Mouse (Mus musculus) forebrain, embryonic 14.5 days (tissue): ENCODE data around the gene Fbxo8. TPM values are rescaled to one million over a fixed set of nuclear protein-coding genes. Genes with fewer than 3 reads are reported as not detected.
A peak's percentile ranks its signal among the peaks of the same experiment; 100 is the strongest.

ENCODE experiments used
- ATAC-seq: fragments of 200-750 bp; cut with Nextera tagmentation; 2 replicates; pipeline ENCODE4 v1.8.0; 2017; ENCODE audit warnings: mild to moderate bottlenecking, moderate library complexity
- DNase-seq: peaks from one replicate; pipeline ENCODE4 v3.0.0-alpha.2; 2015; ENCODE audit warnings: low spot score
- H3K27ac ChIP-seq: fragments of 300-500 bp; sonication (generic); 2 replicates; pipeline ENCODE4 v1.5.1; 2014; ENCODE audit warnings: low read depth, mild to moderate bottlenecking, control low read depth, low read length, moderate library complexity
- H3K27me3 ChIP-seq: fragments of 300-500 bp; sonication (generic); replicated peaks from 2 replicates; pipeline ENCODE4 v1.6.1; 2014; ENCODE audit warnings: low read length, control low read depth, mixed read lengths; ENCODE audit not compliant: control insufficient read depth, insufficient read depth
- H3K36me3 ChIP-seq: fragments of 300-500 bp; sonication (generic); 2 replicates; pipeline ENCODE4 v1.6.1; 2014; ENCODE audit warnings: low read length, control low read depth; ENCODE audit not compliant: control insufficient read depth, insufficient read depth
- H3K4me1 ChIP-seq: fragments of 300-500 bp; sonication (generic); 2 replicates; pipeline ENCODE4 v1.6.1; 2014; ENCODE audit warnings: antibody characterized with exemption, low read length, control low read depth; ENCODE audit not compliant: control insufficient read depth, insufficient read depth
- H3K4me2 ChIP-seq: fragments of 300-500 bp; sonication (generic); 2 replicates; pipeline ENCODE4 v1.6.1; 2014; ENCODE audit warnings: mild to moderate bottlenecking, control low read depth, low read length
- H3K4me3 ChIP-seq: fragments of 300-500 bp; sonication (generic); 2 replicates; pipeline ENCODE4 v1.5.1; 2014; ENCODE audit warnings: low read depth, low read length, control low read depth
- H3K9ac ChIP-seq: fragments of 300-500 bp; sonication (generic); 2 replicates; pipeline ENCODE4 v1.6.1; 2014; ENCODE audit warnings: mild to moderate bottlenecking, low read length, control low read depth, moderate library complexity
- H3K9me3 ChIP-seq: fragments of 300-500 bp; sonication (generic); replicated peaks from 2 replicates; pipeline ENCODE4 v1.6.1; 2016; ENCODE audit warnings: low read length, control low read depth, mixed read lengths; ENCODE audit not compliant: control insufficient read depth
- WGBS: fragments of 180-500 bp; shearing (Covaris S2); extraction: QIAGEN DNeasy Blood & Tissue Kit; methylation state at CpG from one replicate; pipeline ENCODE4 v1.1.7; 2014; 5-methylcytosine and 5-hydroxymethylcytosine counted together
- polyA plus RNA-seq: library from polyadenylated mRNA; unstranded; fragments of >200 nt; fragmentation: Nextera tagmentation; extraction: Ambion mirVana; gene quantifications from 2 replicates; pipeline ENCODE4 v1.2.1, GENCODE M21; 2014

Fbxo8 gene
- polyA plus RNA-seq, 1 experiment from 2014 or later = 43.4 TPM

DNA sequence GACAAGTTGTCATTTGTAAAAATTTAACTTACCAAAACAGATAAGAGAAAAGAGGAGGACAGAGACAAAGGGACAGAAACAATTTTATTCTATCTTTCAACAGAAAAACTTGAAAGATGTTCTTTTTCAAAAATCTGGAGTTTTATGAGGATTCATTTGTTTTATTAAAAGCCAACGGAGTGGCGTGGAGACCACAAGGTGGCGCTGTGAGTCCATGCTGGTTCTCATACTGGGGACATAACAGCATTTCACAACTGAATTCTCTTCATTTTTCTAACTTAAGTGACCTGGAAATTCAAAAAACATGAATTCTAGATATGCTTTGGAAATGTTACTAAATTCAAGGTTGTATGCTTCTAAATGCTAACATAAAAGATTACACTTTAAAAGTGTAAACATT, 20.5 kb upstream of the Fbxo8 start:
- Histone ChIP-seq H3K9ac (no peak overlapping the region), H3K27me3 (no peaks in the 10 kb centered on the region), H3K9me3 (no peaks in the 10 kb centered on the region), H3K27ac (no peak overlapping the region), H3K4me2 (no peak overlapping the region), H3K36me3 (peaks cover 9% of the 10 kb centered on the region), H3K4me3 (no peak overlapping the region), H3K4me1 (no peaks in the 10 kb centered on the region)
- 2% methylated on average over 3 of the region's 3 CpGs for WGBS
- DNase-seq (peak; percentile 67), ATAC-seq (no peak)

DNA sequence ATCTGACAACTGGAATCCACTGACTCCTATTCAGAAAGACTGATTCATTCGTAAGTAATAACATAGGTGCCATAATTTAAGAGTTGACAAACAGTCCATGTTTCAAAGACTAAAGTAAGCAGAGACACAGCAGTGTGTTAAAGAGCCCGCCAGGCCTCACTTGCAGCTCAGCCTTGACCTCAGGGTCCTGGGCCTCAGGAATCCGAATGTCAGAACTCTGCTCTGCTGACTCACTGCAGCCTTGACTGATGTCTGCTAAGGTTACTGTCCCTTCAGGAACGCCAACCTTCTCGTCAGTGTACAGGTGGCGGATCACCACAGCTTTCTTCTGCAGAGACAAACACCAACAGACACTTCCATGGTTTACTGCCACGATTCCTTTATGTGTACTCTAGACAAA, 10.2 kb upstream of the Fbxo8 start:
- Histone ChIP-seq H3K4me2 (no peak overlapping the region), H3K9me3 (no peaks in the 10 kb centered on the region), H3K9ac (no peak overlapping the region), H3K4me3 (no peak overlapping the region), H3K36me3 (peaks cover 64% of the 10 kb centered on the region), H3K4me1 (no peaks in the 10 kb centered on the region), H3K27ac (no peak overlapping the region), H3K27me3 (no peaks in the 10 kb centered on the region)
- no peak for DNase-seq
- no peak for ATAC-seq
- 90% methylated on average over 7 of the region's 7 CpGs for WGBS

DNA sequence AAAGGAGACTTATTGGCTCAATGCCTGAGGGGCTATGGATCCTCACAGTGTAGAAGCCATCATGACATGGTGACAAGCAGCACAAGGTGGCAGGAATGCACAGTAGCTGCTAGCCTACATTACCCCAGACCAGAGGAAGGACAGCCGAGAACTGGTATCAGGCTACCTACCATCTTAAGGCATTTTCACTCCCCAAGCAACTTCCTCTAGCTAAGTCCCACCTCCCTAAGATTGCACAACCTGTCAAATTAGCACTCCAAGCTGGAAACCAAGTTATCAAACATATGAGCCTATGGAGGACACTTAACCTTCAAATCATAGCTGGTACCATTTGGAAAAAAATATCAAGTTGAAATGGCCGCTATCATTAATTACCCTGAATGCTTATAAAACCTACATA, 3.0 kb upstream of the Fbxo8 start:
- 92% methylated on average over 2 of the region's 2 CpGs for WGBS
- ATAC-seq = no peak

DNA sequence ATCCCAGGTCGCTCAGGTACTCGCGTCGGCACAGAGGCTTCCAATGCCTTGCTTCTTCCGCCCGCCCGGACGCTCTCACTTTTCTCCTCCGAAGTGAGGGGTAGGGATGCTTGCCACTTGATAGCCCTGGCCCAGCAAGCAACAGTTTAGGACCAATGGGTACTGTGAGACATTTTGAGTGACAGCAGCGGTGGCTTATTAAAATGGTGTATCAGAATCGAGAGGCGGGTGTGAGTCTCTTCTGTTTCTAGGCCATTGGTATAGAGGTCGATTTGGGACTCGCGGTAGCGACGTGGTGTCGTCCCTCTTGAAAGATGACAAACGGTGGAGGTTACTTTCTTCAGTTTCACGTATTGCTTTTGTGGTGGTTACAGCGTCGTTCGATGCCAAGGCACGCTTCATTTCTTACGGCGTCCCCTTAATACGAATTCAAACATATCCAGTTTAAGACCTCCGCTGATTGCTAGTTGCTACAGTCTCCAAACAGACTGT, 517 bp downstream of the Fbxo8 start:
- ATAC-seq = peak; percentile 98
- Histone ChIP-seq H3K27ac (peak overlapping the region; percentile 77; the same call in 1 of the 2 replicates), H3K9ac (peak overlapping the region; percentile 82)

More for the DNA sequence above, 3.0 kb upstream of the Fbxo8 start:
- Histone ChIP-seq H3K27me3 (no peaks in the 10 kb centered on the region), H3K9ac (no peak overlapping the region), H3K4me1 (peaks cover 5% of the 10 kb centered on the region; the same call in 1 of the 2 replicates), H3K27ac (no peak overlapping the region), H3K36me3 (peaks cover 9% of the 10 kb centered on the region; the same call in 1 of the 2 replicates), H3K9me3 (no peaks in the 10 kb centered on the region), H3K4me2 (no peak overlapping the region), H3K4me3 (no peak overlapping the region)
- DNase-seq = no peak

DNA sequence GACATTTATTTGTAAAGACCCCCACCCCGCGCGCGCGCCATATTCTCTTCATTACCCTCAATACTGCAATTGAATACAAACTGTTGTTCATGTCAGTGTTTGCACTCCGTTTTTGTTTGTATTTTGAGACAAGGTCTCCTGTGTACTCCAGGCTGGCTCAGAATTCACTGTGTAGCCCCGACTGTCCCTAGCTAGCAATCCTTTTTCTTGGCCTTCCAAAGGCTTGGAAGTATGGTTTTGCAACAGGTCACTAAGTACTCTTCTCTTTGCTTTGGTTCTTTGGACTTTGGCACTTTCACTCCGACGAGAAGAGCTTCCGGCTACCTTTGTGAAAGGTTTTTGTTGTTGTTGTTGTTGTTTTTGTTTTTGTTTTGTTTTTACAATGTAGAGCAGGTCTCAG, 1.2 kb downstream of the Fbxo8 start:
- Histone ChIP-seq H3K4me2 (peak overlapping the region; percentile 53), H3K27ac (no peak overlapping the region), H3K4me1 (peaks cover 5% of the 10 kb centered on the region; the same call in 1 of the 2 replicates), H3K27me3 (no peaks in the 10 kb centered on the region), H3K4me3 (peak overlapping the region; percentile 71), H3K36me3 (no peaks in the 10 kb centered on the region), H3K9ac (peak overlapping the region; percentile 82), H3K9me3 (no peaks in the 10 kb centered on the region)
- peak; percentile 2 for DNase-seq
- no peak for ATAC-seq
- WGBS = 31% methylated on average over 10 of the region's 10 CpGs

More for the DNA sequence above, 517 bp downstream of the Fbxo8 start:
- Histone ChIP-seq H3K9me3 (no peaks in the 10 kb centered on the region), H3K36me3 (no peaks in the 10 kb centered on the region), H3K4me3 (peak overlapping the region; percentile 71), H3K4me2 (peak overlapping the region; percentile 53), H3K4me1 (peaks cover 5% of the 10 kb centered on the region; the same call in 1 of the 2 replicates), H3K27me3 (no peaks in the 10 kb centered on the region)
- under 1% methylated on average over 28 of the region's 28 CpGs for WGBS
- DNase-seq = peak; percentile 96

DNA sequence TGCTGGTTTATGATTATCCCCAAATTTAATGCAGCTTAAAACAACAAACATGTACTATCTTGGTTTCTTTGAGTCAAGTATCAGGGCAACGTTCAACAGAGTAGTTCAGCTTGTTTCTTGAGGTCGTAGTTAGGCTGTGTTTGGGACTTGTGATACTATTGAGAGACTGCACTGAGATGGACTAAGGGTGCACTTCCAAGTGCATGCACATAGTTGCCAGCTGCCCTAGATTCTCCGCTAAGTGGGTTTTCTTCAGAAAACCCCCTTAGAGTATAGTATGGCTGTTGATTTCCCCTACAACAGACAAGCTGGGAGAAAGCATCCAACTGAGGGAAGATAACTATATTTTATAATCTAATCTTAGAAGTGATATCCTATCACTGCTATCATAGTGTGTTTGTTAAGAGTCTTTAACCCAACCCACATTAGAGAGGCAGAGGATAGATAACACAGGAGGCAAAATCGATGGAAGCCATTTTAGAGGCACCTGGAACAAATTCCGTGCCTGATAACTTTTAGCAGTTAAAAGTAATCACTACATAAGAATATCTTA, 1.7 kb downstream of the Fbxo8 start:
- ATAC-seq = no peak
- no peak overlapping the region for H3K9ac ChIP-seq
- H3K27me3 ChIP-seq = no peaks in the 10 kb centered on the region
- peaks cover 5% of the 10 kb centered on the region; the same call in 1 of the 2 replicates for H3K4me1 ChIP-seq
- H3K4me2 ChIP-seq = peak overlapping the region; percentile 53; the same call in 1 of the 2 replicates
- DNase-seq = no peak
- no peak overlapping the region for H3K4me3 ChIP-seq
- 80% methylated on average over 5 of the region's 5 CpGs for WGBS
- H3K36me3 ChIP-seq = no peaks in the 10 kb centered on the region
- H3K27ac ChIP-seq = no peak overlapping the region
- H3K9me3 ChIP-seq = no peaks in the 10 kb centered on the region

DNA sequence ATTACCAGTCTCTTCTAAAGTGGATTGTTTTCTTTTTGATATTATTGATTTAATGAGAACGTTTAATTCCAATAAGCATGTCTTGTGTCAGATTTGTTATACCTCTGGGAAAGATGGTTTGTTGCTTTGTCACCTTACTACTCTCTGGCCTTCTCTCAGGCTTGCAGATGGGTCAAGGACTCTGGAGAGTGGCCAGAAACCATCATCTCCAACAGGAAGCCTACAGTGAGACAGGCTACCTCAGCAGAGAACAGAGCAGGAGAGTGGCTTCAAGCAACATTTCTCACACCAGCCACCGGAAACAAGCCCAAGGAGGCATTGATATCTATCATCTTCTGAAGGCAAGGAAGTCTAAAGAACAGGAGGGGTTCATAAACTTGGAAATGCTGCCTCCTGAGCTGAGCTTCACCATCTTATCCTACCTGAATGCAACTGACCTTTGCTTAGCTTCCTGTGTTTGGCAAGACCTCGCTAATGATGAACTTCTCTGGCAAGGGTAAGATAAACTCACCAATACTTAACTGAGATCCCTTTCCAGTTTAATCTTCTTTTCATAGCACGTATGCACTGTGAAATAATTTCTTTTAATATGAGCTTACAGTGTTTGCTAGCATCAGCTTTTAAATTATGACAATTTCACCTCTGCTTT, 13.6 kb downstream of the Fbxo8 start:
- ATAC-seq (no peak), DNase-seq (no peak)
- no peak overlapping the region for H3K4me3 ChIP-seq
- H3K4me2 ChIP-seq = no peak overlapping the region
- WGBS = 84% methylated on average over 4 of the region's 4 CpGs
- 0 out of 2 replicates have a peak, but pooled peaks cover 2% of the 10 kb centered on the region for H3K36me3 ChIP-seq
- H3K9me3 ChIP-seq = no peaks in the 10 kb centered on the region
- H3K9ac ChIP-seq = no peak overlapping the region
- H3K27me3 ChIP-seq = no peaks in the 10 kb centered on the region
- no peak overlapping the region for H3K27ac ChIP-seq
- H3K4me1 ChIP-seq = no peaks in the 10 kb centered on the region

DNA sequence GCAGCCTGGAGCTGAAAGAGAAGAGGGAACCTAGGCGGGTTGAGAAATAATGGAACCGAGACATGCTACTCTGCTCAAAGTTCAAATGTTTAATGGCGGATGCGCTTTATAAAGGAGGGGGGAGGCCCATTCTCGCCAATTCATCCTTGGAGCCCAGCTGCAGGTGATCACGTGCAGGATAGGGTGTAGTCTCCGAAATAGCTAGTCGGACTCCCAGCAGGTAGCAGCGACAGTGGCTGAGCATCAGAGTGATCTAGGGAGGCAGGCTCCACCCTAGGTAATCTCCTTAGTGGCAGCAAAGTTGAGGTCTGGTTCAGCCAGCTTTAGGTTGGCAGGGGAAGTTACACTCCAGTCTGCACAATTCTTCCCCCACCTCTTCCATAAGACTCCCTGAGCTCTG, 16.0 kb downstream of the Fbxo8 start:
- WGBS = 92% methylated on average over 9 of the region's 9 CpGs
- H3K4me2 ChIP-seq = no peak overlapping the region
- no peak overlapping the region for H3K27ac ChIP-seq
- no peak for ATAC-seq
- no peak overlapping the region for H3K9ac ChIP-seq
- H3K27me3 ChIP-seq = no peaks in the 10 kb centered on the region
- H3K4me1 ChIP-seq = no peaks in the 10 kb centered on the region
- no peak for DNase-seq
- H3K4me3 ChIP-seq = no peak overlapping the region
- no peaks in the 10 kb centered on the region for H3K9me3 ChIP-seq
- H3K36me3 ChIP-seq = 0 out of 2 replicates have a peak, but pooled peaks cover 2% of the 10 kb centered on the region

DNA sequence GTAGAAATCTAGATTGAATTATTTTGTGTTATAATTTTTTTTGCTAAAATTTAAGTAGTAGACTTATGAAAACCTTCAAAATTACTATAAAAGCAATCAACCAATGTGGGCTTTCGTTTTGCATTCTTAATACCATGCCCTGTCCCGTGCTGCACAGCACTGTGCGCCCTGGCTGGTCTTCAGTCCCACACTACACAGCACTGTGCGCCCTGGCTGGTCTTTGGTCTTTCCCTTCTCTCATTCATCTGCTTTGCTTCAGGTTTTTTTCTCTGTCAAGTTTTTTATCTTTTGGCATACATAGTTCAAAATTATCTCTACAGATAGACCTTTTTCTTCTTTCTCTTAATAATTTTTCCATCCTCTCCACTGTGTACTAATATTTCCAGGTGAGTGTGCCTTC, 30.0 kb downstream of the Fbxo8 start:
- H3K4me1 ChIP-seq = no peaks in the 10 kb centered on the region
- no peaks in the 10 kb centered on the region; the same call in 1 of the 2 replicates for H3K36me3 ChIP-seq
- no peak for ATAC-seq
- H3K27me3 ChIP-seq = no peaks in the 10 kb centered on the region
- H3K9me3 ChIP-seq = no peaks in the 10 kb centered on the region
- H3K4me3 ChIP-seq = no peak overlapping the region
- WGBS = 91% methylated on average over 4 of the region's 4 CpGs
- no peak overlapping the region for H3K27ac ChIP-seq
- no peak for DNase-seq
- no peak overlapping the region for H3K4me2 ChIP-seq
- no peak overlapping the region for H3K9ac ChIP-seq
